Mouse (Mus musculus): ENCODE data around the gene Fhl3. TPM values are rescaled to one million over a fixed set of nuclear protein-coding genes. Genes with fewer than 3 reads are reported as not detected.

The Fhl3 gene
- polyA plus RNA-seq, 1 experiment from 2014 or later: 3.8 TPM

DNA sequence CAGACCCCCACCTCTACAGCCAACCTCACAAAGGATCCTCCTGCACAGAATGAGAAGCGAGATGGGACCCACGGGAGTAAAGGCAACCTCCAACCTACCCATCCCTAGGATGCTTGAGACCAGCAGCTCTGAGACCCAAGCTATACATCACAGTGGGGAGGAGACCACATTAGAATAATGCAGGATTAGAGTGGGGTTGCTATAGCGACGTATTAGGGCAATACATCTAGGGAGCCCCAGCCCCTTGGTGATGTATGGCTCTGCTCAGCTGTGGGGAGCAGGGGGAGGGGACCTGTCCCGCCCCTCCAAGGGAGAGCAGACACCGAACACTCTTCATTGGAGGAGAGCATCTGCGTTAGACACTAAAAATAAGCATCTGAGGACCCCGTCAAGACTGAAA is 32.4 kb upstream of the Fhl3 start:
- H3K27ac ChIP-seq (ENCODE audit: low read depth, low read length): no peak overlapping the region
- peaks cover 31% of the 10 kb centered on the region for H3K27me3 ChIP-seq (replicated peaks; ENCODE audit: control insufficient read depth, insufficient read depth, low read length)
- H3K4me3 ChIP-seq (ENCODE audit: low read depth, low read length): no peak overlapping the region
- H3K4me2 ChIP-seq (replicated peaks; ENCODE audit: low read depth): no peak overlapping the region
- H3K4me1 ChIP-seq (replicated peaks; ENCODE audit: control insufficient read depth, insufficient read depth, low read length): no peaks in the 10 kb centered on the region
- no peak overlapping the region for H3K9ac ChIP-seq (ENCODE audit: low read depth, low read length)
- TF ChIP-seq CTCF (IDR thresholded peaks at IDR 0.05; ENCODE audit: low read depth): no peak
- H3K9me3 ChIP-seq (ENCODE audit: control insufficient read depth): no peaks in the 10 kb centered on the region
- WGBS: 20% methylated on average over 8 of the region's 8 CpGs
- no peak for ATAC-seq
- H3K36me3 ChIP-seq (ENCODE audit: control insufficient read depth, insufficient read depth): no peaks in the 10 kb centered on the region

DNA sequence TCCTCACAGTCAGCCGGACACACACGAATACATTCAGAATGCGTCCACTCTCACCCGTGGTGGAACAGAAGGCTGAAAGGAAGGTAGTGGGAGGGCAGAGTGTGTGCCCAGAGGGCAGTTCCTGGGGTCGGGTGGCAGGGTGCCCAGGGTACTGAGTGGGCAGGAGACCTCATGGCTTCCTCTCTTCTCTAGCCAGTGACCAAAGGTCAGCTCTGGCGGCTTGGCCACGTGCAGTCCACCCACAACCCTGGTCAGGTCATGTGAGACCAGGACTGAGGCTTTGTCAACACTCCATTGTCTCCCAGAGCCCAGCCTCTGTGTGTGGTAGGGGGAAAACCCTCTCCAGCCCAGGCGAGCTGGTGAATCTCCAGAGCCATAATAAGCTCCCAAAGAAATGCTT is 30.3 kb upstream of the Fhl3 start:
- ATAC-seq: no peak
- Histone ChIP-seq H3K27me3 (replicated peaks; ENCODE audit: control insufficient read depth, insufficient read depth, low read length) (peaks cover 18% of the 10 kb centered on the region), H3K4me3 (ENCODE audit: low read depth, low read length) (no peak overlapping the region), H3K4me2 (replicated peaks; ENCODE audit: low read depth) (no peak overlapping the region), H3K36me3 (ENCODE audit: control insufficient read depth, insufficient read depth) (no peaks in the 10 kb centered on the region), H3K9ac (ENCODE audit: low read depth, low read length) (no peak overlapping the region), H3K4me1 (replicated peaks; ENCODE audit: control insufficient read depth, insufficient read depth, low read length) (no peaks in the 10 kb centered on the region), H3K9me3 (ENCODE audit: control insufficient read depth) (no peaks in the 10 kb centered on the region), H3K27ac (ENCODE audit: low read depth, low read length) (no peak overlapping the region)
- no peak for TF ChIP-seq CTCF (IDR thresholded peaks at IDR 0.05; ENCODE audit: low read depth)
- WGBS: 62% methylated on average over 8 of the region's 8 CpGs

DNA sequence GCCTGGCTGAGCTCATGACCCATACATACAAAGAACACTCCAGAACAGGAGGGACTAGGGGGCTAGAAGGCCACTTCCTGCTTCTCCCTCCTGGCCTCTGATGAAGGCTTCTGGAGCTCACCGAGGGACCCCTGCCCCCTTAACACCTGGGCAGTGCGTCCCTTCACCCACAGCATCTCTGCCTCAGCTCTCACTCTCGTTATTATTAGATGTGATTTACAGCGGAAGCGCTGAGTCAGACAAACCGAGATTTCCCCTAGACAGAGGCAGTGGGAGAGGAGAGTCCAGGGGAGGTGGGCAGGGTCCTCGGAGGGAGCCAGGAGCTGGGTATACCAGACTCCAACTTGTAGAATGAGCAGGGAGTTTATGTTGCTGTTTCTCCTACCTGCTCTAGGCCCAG is 28.9 kb upstream of the Fhl3 start:
- Histone ChIP-seq H3K27ac (ENCODE audit: low read depth, low read length) (no peak overlapping the region), H3K9me3 (ENCODE audit: control insufficient read depth) (no peaks in the 10 kb centered on the region), H3K27me3 (replicated peaks; ENCODE audit: control insufficient read depth, insufficient read depth, low read length) (peaks cover 18% of the 10 kb centered on the region), H3K4me1 (replicated peaks; ENCODE audit: control insufficient read depth, insufficient read depth, low read length) (no peaks in the 10 kb centered on the region), H3K4me3 (ENCODE audit: low read depth, low read length) (no peak overlapping the region), H3K4me2 (replicated peaks; ENCODE audit: low read depth) (no peak overlapping the region), H3K36me3 (ENCODE audit: control insufficient read depth, insufficient read depth) (peaks cover 5% of the 10 kb centered on the region; the same call in 1 of the 2 replicates), H3K9ac (ENCODE audit: low read depth, low read length) (no peak overlapping the region)
- no peak for ATAC-seq
- WGBS: 29% methylated on average over 7 of the region's 7 CpGs
- TF ChIP-seq CTCF (IDR thresholded peaks at IDR 0.05; ENCODE audit: low read depth): no peak

DNA sequence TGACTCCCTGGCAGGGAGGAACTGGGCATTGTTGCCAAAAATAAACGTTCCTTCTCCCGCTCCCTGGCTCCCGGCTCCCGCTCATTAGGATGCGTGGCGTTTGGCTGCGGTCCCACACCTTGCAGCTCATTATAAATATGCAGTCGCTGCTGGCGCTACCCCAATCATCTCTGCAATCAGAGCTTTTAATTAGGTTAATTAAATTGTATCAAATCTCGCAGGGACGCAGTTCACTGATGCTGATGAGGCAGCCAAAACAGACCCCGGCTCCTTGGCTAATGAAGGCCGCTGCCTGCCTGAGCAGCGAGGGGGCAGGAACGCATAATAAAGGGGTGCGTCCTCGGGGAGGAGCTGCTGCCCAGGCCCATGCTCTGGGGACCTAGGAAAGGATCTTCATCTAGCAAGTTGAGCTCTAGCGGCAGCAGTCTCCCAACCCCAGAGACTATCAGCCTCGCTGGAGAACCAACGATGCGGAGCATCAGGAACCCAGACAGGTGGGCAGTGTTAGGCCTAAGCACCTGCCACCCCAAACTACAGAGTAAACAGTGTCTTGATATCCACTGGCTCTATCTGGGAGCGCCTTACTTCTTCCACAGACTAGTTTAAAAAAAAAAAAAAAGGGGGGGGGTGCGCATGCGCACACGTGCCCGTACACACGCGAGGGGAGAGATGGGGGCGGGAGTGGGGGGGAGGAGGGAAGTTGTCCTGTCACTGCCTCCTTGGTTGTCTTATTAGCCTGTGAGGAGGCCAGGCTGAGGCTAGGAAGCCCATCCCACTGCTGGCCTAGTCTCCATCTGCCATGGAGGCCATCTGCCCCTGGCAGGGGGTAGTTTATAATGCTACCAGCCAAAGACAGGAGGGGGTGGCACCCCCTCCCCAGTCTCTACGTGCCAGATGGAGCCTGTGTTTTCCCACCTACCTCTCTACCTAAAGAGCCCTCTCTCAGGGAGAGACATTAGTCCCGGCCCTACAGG is 27.9 kb upstream of the Fhl3 start:
- peaks cover 18% of the 10 kb centered on the region for H3K27me3 ChIP-seq (replicated peaks; ENCODE audit: control insufficient read depth, insufficient read depth, low read length)
- no peak for TF ChIP-seq CTCF (IDR thresholded peaks at IDR 0.05; ENCODE audit: low read depth)
- no peak for ATAC-seq
- no peaks in the 10 kb centered on the region for H3K4me1 ChIP-seq (replicated peaks; ENCODE audit: control insufficient read depth, insufficient read depth, low read length)
- H3K27ac ChIP-seq (ENCODE audit: low read depth, low read length): no peak overlapping the region
- H3K36me3 ChIP-seq (ENCODE audit: control insufficient read depth, insufficient read depth): peaks cover 10% of the 10 kb centered on the region
- H3K4me2 ChIP-seq (replicated peaks; ENCODE audit: low read depth): no peak overlapping the region
- H3K9ac ChIP-seq (ENCODE audit: low read depth, low read length): no peak overlapping the region
- WGBS: 8% methylated on average over 30 of the region's 31 CpGs
- no peak overlapping the region for H3K4me3 ChIP-seq (ENCODE audit: low read depth, low read length)
- H3K9me3 ChIP-seq (ENCODE audit: control insufficient read depth): no peaks in the 10 kb centered on the region

DNA sequence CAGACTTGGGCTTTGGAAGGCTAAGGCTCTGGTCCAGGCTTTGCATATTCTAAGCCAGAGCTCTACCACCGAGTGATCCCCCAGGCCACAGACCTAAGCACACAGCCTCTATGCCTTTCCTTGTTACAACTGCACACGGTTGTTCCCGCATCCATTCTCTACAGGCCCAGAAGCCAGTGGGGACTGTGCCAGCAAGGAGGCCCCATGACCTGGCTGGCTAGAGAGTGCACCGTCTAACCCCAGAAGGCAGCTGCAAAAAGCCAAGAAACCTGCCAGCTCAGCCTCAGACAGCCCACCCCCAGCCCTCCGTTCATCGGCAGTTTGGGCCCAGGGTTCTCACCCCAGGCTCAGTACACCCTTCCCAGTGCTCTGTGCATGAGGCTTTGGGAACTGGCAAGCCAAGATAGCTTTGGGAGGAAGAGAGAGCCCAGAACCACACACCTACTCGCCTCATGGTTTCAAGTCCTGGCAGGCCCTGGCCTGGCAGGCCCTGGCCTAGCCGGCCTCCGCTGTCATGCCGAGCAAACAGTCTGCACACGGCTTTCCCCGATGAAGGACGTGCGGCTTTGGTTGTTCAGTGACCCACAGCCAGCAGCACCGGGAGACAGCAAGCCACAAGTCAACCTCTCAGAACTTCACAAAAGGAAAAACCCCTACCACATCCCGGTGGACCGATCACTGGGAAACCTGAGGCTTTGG is 26.0 kb upstream of the Fhl3 start:
- Histone ChIP-seq H3K9me3 (ENCODE audit: control insufficient read depth) (no peaks in the 10 kb centered on the region), H3K9ac (ENCODE audit: low read depth, low read length) (no peak overlapping the region), H3K36me3 (ENCODE audit: control insufficient read depth, insufficient read depth) (peaks cover 26% of the 10 kb centered on the region), H3K4me2 (replicated peaks; ENCODE audit: low read depth) (no peak overlapping the region), H3K27ac (ENCODE audit: low read depth, low read length) (no peak overlapping the region), H3K4me1 (replicated peaks; ENCODE audit: control insufficient read depth, insufficient read depth, low read length) (no peaks in the 10 kb centered on the region), H3K4me3 (ENCODE audit: low read depth, low read length) (no peak overlapping the region), H3K27me3 (replicated peaks; ENCODE audit: control insufficient read depth, insufficient read depth, low read length) (peaks cover 14% of the 10 kb centered on the region)
- no peak for ATAC-seq
- no peak for TF ChIP-seq CTCF (IDR thresholded peaks at IDR 0.05; ENCODE audit: low read depth)
- 74% methylated on average over 17 of the region's 17 CpGs for WGBS

DNA sequence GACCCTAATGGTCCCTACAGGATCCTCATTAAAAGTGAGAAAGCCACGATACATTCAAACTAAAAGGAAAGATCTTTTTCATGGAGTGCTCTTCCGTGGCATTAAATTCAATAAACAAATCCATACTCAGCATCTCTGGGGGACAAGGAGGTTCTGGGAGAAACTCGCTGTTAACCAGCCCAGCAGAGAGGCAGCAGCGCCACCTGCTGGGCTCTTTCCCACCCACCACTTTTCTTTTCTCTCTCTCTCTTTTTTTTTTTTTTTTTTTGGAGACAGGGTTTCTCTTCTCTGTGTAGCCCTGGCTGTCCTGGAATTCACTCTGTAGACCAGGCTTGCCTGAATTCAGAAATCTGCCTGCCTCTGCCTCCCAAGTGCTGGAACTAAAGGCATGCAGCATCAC is 25.5 kb upstream of the Fhl3 start:
- Histone ChIP-seq H3K36me3 (ENCODE audit: control insufficient read depth, insufficient read depth) (peaks cover 31% of the 10 kb centered on the region), H3K4me2 (replicated peaks; ENCODE audit: low read depth) (no peak overlapping the region), H3K27ac (ENCODE audit: low read depth, low read length) (no peak overlapping the region), H3K9ac (ENCODE audit: low read depth, low read length) (no peak overlapping the region), H3K4me3 (ENCODE audit: low read depth, low read length) (no peak overlapping the region), H3K4me1 (replicated peaks; ENCODE audit: control insufficient read depth, insufficient read depth, low read length) (no peaks in the 10 kb centered on the region), H3K9me3 (ENCODE audit: control insufficient read depth) (no peaks in the 10 kb centered on the region), H3K27me3 (replicated peaks; ENCODE audit: control insufficient read depth, insufficient read depth, low read length) (peaks cover 14% of the 10 kb centered on the region)
- no peak; the same call in 1 of the 2 replicates for ATAC-seq
- 5% methylated on average over 4 of the region's 4 CpGs for WGBS
- peak; percentile 88 for TF ChIP-seq CTCF (IDR thresholded peaks at IDR 0.05; ENCODE audit: low read depth)

Data from intestine, postnatal 0 days (tissue).